Mouse (Mus musculus): ENCODE results near the gene Hprt.
A peak's percentile ranks its signal among the peaks of the same experiment; 100 is the strongest.
"Not testable (repeated sequence)": the region's sequence is repeated elsewhere in the genome, so short reads cannot be mapped to it uniquely, and the experiment has no call there.

Gene Hprt

GRCm38 (mm10) chrX:52987905-52988783 is at the start of gene Hprt:
Gene Hprt (plus strand): TSS chrX:52988137.
- peak; percentile 88 for DNase-seq

- no peak for DNase-seq
Observed at GRCm38 (mm10) chrX:52945509-52945908, 42.4 kb upstream of the Hprt start.

- peak; percentile 26 for DNase-seq
Observed at GRCm38 (mm10) chrX:52949713-52950112, 38.2 kb upstream of the Hprt start.

GRCm38 (mm10) chrX:52956942-52957341 is 31.0 kb upstream of the Hprt start:
- no peak for DNase-seq

GRCm38 (mm10) chrX:52961559-52962110 is 26.3 kb upstream of the Hprt start:
- DNase-seq, result no peak

- DNase-seq, result no peak
Observed at GRCm38 (mm10) chrX:52965149-52965548, 22.8 kb upstream of the Hprt start.

- peak; percentile 44 for DNase-seq
Observed at GRCm38 (mm10) chrX:52971211-52972006, 16.5 kb upstream of the Hprt start.

- no peak for DNase-seq
Observed at GRCm38 (mm10) chrX:52972129-52972528, 15.8 kb upstream of the Hprt start.

GRCm38 (mm10) chrX:52972680-52973079 is 15.3 kb upstream of the Hprt start:
- DNase-seq, result no peak

- DNase-seq, result no peak
Observed at GRCm38 (mm10) chrX:52978576-52978975, 9.4 kb upstream of the Hprt start.

GRCm38 (mm10) chrX:52981378-52981777 is 6.6 kb upstream of the Hprt start:
- DNase-seq, result no peak

- not testable (repeated sequence) for DNase-seq
Observed at GRCm38 (mm10) chrX:52994726-52995125, 6.8 kb downstream of the Hprt start.

- not testable (repeated sequence) for DNase-seq
Observed at GRCm38 (mm10) chrX:53004887-53005286, 16.9 kb downstream of the Hprt start.

- DNase-seq, result peak; percentile 11
Observed at GRCm38 (mm10) chrX:53006062-53006461, 18.1 kb downstream of the Hprt start.

- peak; percentile 17 for DNase-seq
Observed at GRCm38 (mm10) chrX:53015549-53015948, 27.6 kb downstream of the Hprt start.

- DNase-seq, result no peak
Observed at GRCm38 (mm10) chrX:53023021-53023420, 35.1 kb downstream of the Hprt start.

- peak; percentile 26 for DNase-seq
Observed at GRCm38 (mm10) chrX:53024268-53024667, 36.3 kb downstream of the Hprt start.

GRCm38 (mm10) chrX:53025471-53026223 is 37.7 kb downstream of the Hprt start:
- no peak for DNase-seq

GRCm38 (mm10) chrX:53029559-53029958 is 41.6 kb downstream of the Hprt start:
- DNase-seq, result no peak

GRCm38 (mm10) chrX:53038194-53038593 is 50.3 kb downstream of the Hprt start:
- no peak for DNase-seq

GRCm38 (mm10) chrX:53039651-53040050 is 51.7 kb downstream of the Hprt start:
- DNase-seq, result no peak

- DNase-seq, result no peak
Observed at GRCm38 (mm10) chrX:53040138-53040537, 52.2 kb downstream of the Hprt start.

GRCm38 (mm10) chrX:53041006-53041405 is 53.1 kb downstream of the Hprt start:
- no peak for DNase-seq
